Mouse (Mus musculus): Measurements from ENCODE around the gene Scn1a. TPM values are rescaled to one million over a fixed set of nuclear protein-coding genes. Genes with fewer than 3 reads are reported as not detected.

Scn1a gene
- polyA plus RNA-seq (2014; fragmentation: Nextera tagmentation; extraction: Ambion mirVana): 15.2 and 15.5 TPM in 2 replicates

GRCm38 (mm10) chr2:66440711-66441110, at the start of gene Scn1a:
TSS of gene Scn1a (minus strand) at chr2:66440840.
- Histone ChIP-seq H3K4me2 (ENCODE audit: low read length) (peak within 1 kb of the TSS; percentile 72), H3K27ac (replicated peaks; ENCODE audit: low read depth, low read length) (no peak within 1 kb of the TSS), H3K9ac (replicated peaks; ENCODE audit: low read length) (peak within 1 kb of the TSS; percentile 47; the same call in 1 of the 2 replicates), H3K27me3 (ENCODE audit: control insufficient read depth, insufficient read depth, low read length) (no peaks in the 10 kb centered on the region), H3K4me3 (replicated peaks; ENCODE audit: low read depth, low read length) (peak within 1 kb of the TSS; percentile 41), H3K9me3 (ENCODE audit: control insufficient read depth, low read length) (no peaks in the 10 kb centered on the region), H3K36me3 (ENCODE audit: control insufficient read depth, insufficient read depth, low read length) (no peaks in the 10 kb centered on the region), H3K4me1 (ENCODE audit: control insufficient read depth, insufficient read depth, low read length) (peaks cover 6% of the 10 kb centered on the region; the same call in 1 of the 2 replicates)
- WGBS: 10% methylated on average over 7 of the region's 7 CpGs
- ATAC-seq (ENCODE audit: low FRiP score, low TSS enrichment): no peak
- peak; percentile 33 for DNase-seq

- no peak for DNase-seq
- no peak overlapping the region for H3K4me3 ChIP-seq (replicated peaks; ENCODE audit: low read depth, low read length)
- 0 out of 2 replicates have a peak, but pooled peaks cover 4% of the 10 kb centered on the region for H3K4me1 ChIP-seq (ENCODE audit: control insufficient read depth, insufficient read depth, low read length)
- no peaks in the 10 kb centered on the region for H3K27me3 ChIP-seq (ENCODE audit: control insufficient read depth, insufficient read depth, low read length)
- no peak for ATAC-seq (ENCODE audit: low FRiP score, low TSS enrichment)
- no peaks in the 10 kb centered on the region for H3K9me3 ChIP-seq (ENCODE audit: control insufficient read depth, low read length)
- no peak overlapping the region for H3K9ac ChIP-seq (replicated peaks; ENCODE audit: low read length)
- no peaks in the 10 kb centered on the region for H3K36me3 ChIP-seq (ENCODE audit: control insufficient read depth, insufficient read depth, low read length)
- no peak overlapping the region for H3K4me2 ChIP-seq (ENCODE audit: low read length)
- WGBS: 74% methylated on average over 2 of the region's 2 CpGs
- H3K27ac ChIP-seq (replicated peaks; ENCODE audit: low read depth, low read length): no peak overlapping the region
These were observed 37.8 kb upstream of the Scn1a start for GRCm38 (mm10) chr2:66478395-66478794.

- 62% methylated on average over 3 of the region's 3 CpGs for WGBS
- peak; percentile 67; the same call in 1 of the 2 replicates for ATAC-seq (ENCODE audit: low FRiP score, low TSS enrichment)
- no peaks in the 10 kb centered on the region for H3K4me1 ChIP-seq (ENCODE audit: control insufficient read depth, insufficient read depth, low read length)
- no peak overlapping the region for H3K9ac ChIP-seq (replicated peaks; ENCODE audit: low read length)
- peak; percentile 87 for DNase-seq
- H3K27ac ChIP-seq (replicated peaks; ENCODE audit: low read depth, low read length): no peak overlapping the region
- H3K36me3 ChIP-seq (ENCODE audit: control insufficient read depth, insufficient read depth, low read length): no peaks in the 10 kb centered on the region
- no peaks in the 10 kb centered on the region for H3K9me3 ChIP-seq (ENCODE audit: control insufficient read depth, low read length)
- H3K27me3 ChIP-seq (ENCODE audit: control insufficient read depth, insufficient read depth, low read length): no peaks in the 10 kb centered on the region
- no peak overlapping the region for H3K4me2 ChIP-seq (ENCODE audit: low read length)
- H3K4me3 ChIP-seq (replicated peaks; ENCODE audit: low read depth, low read length): no peak overlapping the region
These were observed 32.7 kb upstream of the Scn1a start for GRCm38 (mm10) chr2:66473181-66473822.

- H3K4me2 ChIP-seq (ENCODE audit: low read length): no peak overlapping the region
- no peak overlapping the region for H3K27ac ChIP-seq (replicated peaks; ENCODE audit: low read depth, low read length)
- H3K36me3 ChIP-seq (ENCODE audit: control insufficient read depth, insufficient read depth, low read length): no peaks in the 10 kb centered on the region
- DNase-seq: no peak
- H3K9me3 ChIP-seq (ENCODE audit: control insufficient read depth, low read length): no peaks in the 10 kb centered on the region
- ATAC-seq (ENCODE audit: low FRiP score, low TSS enrichment): no peak
- no peaks in the 10 kb centered on the region for H3K27me3 ChIP-seq (ENCODE audit: control insufficient read depth, insufficient read depth, low read length)
- H3K4me3 ChIP-seq (replicated peaks; ENCODE audit: low read depth, low read length): no peak overlapping the region
- WGBS: 95% methylated on average over 3 of the region's 3 CpGs
- H3K4me1 ChIP-seq (ENCODE audit: control insufficient read depth, insufficient read depth, low read length): no peaks in the 10 kb centered on the region
- no peak overlapping the region for H3K9ac ChIP-seq (replicated peaks; ENCODE audit: low read length)
These were observed 24.8 kb upstream of the Scn1a start for GRCm38 (mm10) chr2:66465484-66465883.

- 92% methylated on average over 2 of the region's 2 CpGs for WGBS
These were observed 24.3 kb upstream of the Scn1a start for GRCm38 (mm10) chr2:66464874-66465458.

GRCm38 (mm10) chr2:66463916-66464315, 23.3 kb upstream of the Scn1a start:
- no peak overlapping the region for H3K27ac ChIP-seq (replicated peaks; ENCODE audit: low read depth, low read length)
- 94% methylated on average over 6 of the region's 6 CpGs for WGBS
- ATAC-seq (ENCODE audit: low FRiP score, low TSS enrichment): no peak
- no peak overlapping the region for H3K4me3 ChIP-seq (replicated peaks; ENCODE audit: low read depth, low read length)
- H3K9ac ChIP-seq (replicated peaks; ENCODE audit: low read length): no peak overlapping the region
- no peaks in the 10 kb centered on the region for H3K9me3 ChIP-seq (ENCODE audit: control insufficient read depth, low read length)
- H3K27me3 ChIP-seq (ENCODE audit: control insufficient read depth, insufficient read depth, low read length): no peaks in the 10 kb centered on the region
- no peak for DNase-seq
- no peak overlapping the region for H3K4me2 ChIP-seq (ENCODE audit: low read length)
- no peaks in the 10 kb centered on the region for H3K36me3 ChIP-seq (ENCODE audit: control insufficient read depth, insufficient read depth, low read length)
- H3K4me1 ChIP-seq (ENCODE audit: control insufficient read depth, insufficient read depth, low read length): no peaks in the 10 kb centered on the region

More at GRCm38 (mm10) chr2:66464874-66465458, 24.3 kb upstream of the Scn1a start:
- no peaks in the 10 kb centered on the region for H3K4me1 ChIP-seq (ENCODE audit: control insufficient read depth, insufficient read depth, low read length)
- no peaks in the 10 kb centered on the region for H3K9me3 ChIP-seq (ENCODE audit: control insufficient read depth, low read length)
- DNase-seq (no peak), ATAC-seq (ENCODE audit: low FRiP score, low TSS enrichment) (no peak)
- no peaks in the 10 kb centered on the region for H3K36me3 ChIP-seq (ENCODE audit: control insufficient read depth, insufficient read depth, low read length)
- no peaks in the 10 kb centered on the region for H3K27me3 ChIP-seq (ENCODE audit: control insufficient read depth, insufficient read depth, low read length)
- H3K9ac ChIP-seq (replicated peaks; ENCODE audit: low read length): no peak overlapping the region
- no peak overlapping the region for H3K4me3 ChIP-seq (replicated peaks; ENCODE audit: low read depth, low read length)
- H3K27ac ChIP-seq (replicated peaks; ENCODE audit: low read depth, low read length): no peak overlapping the region
- no peak overlapping the region for H3K4me2 ChIP-seq (ENCODE audit: low read length)

GRCm38 (mm10) chr2:66462458-66462857, 21.8 kb upstream of the Scn1a start:
- Histone ChIP-seq H3K9ac (replicated peaks; ENCODE audit: low read length) (no peak overlapping the region), H3K4me2 (ENCODE audit: low read length) (no peak overlapping the region), H3K4me1 (ENCODE audit: control insufficient read depth, insufficient read depth, low read length) (no peaks in the 10 kb centered on the region), H3K36me3 (ENCODE audit: control insufficient read depth, insufficient read depth, low read length) (no peaks in the 10 kb centered on the region), H3K27ac (replicated peaks; ENCODE audit: low read depth, low read length) (no peak overlapping the region), H3K27me3 (ENCODE audit: control insufficient read depth, insufficient read depth, low read length) (no peaks in the 10 kb centered on the region), H3K9me3 (ENCODE audit: control insufficient read depth, low read length) (no peaks in the 10 kb centered on the region), H3K4me3 (replicated peaks; ENCODE audit: low read depth, low read length) (no peak overlapping the region)
- 95% methylated on average over 1 of the region's 1 CpGs for WGBS
- ATAC-seq (ENCODE audit: low FRiP score, low TSS enrichment): no peak
- peak; percentile 31 for DNase-seq

GRCm38 (mm10) chr2:66439764-66440471, 722 bp downstream of the Scn1a start:
- H3K9me3 ChIP-seq (ENCODE audit: control insufficient read depth, low read length): no peaks in the 10 kb centered on the region
- H3K27ac ChIP-seq (replicated peaks; ENCODE audit: low read depth, low read length): no peak overlapping the region
- peak overlapping the region; percentile 72 for H3K4me2 ChIP-seq (ENCODE audit: low read length)
- DNase-seq (peak; percentile 79), ATAC-seq (ENCODE audit: low FRiP score, low TSS enrichment) (peak; percentile 43; the same call in 1 of the 2 replicates)
- peaks cover 6% of the 10 kb centered on the region; the same call in 1 of the 2 replicates for H3K4me1 ChIP-seq (ENCODE audit: control insufficient read depth, insufficient read depth, low read length)
- peak overlapping the region; percentile 41 for H3K4me3 ChIP-seq (replicated peaks; ENCODE audit: low read depth, low read length)
- no peaks in the 10 kb centered on the region for H3K27me3 ChIP-seq (ENCODE audit: control insufficient read depth, insufficient read depth, low read length)
- no peaks in the 10 kb centered on the region for H3K36me3 ChIP-seq (ENCODE audit: control insufficient read depth, insufficient read depth, low read length)
- H3K9ac ChIP-seq (replicated peaks; ENCODE audit: low read length): peak overlapping the region; percentile 47; the same call in 1 of the 2 replicates
- 4% methylated on average over 21 of the region's 21 CpGs for WGBS

All from midbrain, embryonic 14.5 days (tissue).